Mouse (Mus musculus): ENCODE data around the gene Pik3r5. TPM values are rescaled to one million over a fixed set of nuclear protein-coding genes. Genes with fewer than 3 reads are reported as not detected.

The Pik3r5 gene
- polyA plus RNA-seq, 1 experiment from 2014 or later: 0.79 TPM

- Histone ChIP-seq H3K4me3 (no peak overlapping the region), H3K4me2 (no peak overlapping the region), H3K27me3 (0 out of 2 replicates have a peak, but pooled peaks cover 3% of the 10 kb centered on the region), H3K4me1 (0 out of 2 replicates have a peak, but pooled peaks cover 3% of the 10 kb centered on the region), H3K27ac (no peak overlapping the region), H3K9ac (no peak overlapping the region), H3K9me3 (no peaks in the 10 kb centered on the region), H3K36me3 (no peaks in the 10 kb centered on the region)
- no peak for ATAC-seq (ENCODE audit: insufficient number of reproducible peaks, insufficient read depth, low FRiP score, low TSS enrichment, low read depth)
- WGBS: 76% methylated on average over 6 of the region's 6 CpGs
Observed at GRCm38 (mm10) chr11:68474600-68474999, 42.7 kb downstream of the Pik3r5 start.

DNA sequence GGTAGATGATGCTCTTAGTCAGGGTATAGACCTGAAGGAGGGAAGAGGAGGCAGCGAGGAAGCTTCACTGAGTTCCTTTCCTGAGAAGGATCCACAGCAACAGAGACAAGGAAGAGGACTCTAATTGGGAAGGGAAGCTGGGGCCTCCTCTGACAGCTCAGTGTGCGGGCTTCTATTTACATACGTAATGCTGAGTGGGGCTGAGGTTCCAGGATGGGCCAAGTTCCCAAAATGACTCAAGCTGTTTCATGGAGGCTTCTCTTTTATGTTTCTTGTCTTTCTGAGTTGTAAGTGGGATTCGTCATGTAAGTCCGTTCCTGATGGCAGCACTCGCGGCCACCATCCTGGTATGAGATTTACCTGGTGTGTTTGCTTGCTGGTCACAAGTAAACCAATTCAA is 43.8 kb downstream of the Pik3r5 start:
- ATAC-seq (ENCODE audit: insufficient number of reproducible peaks, insufficient read depth, low FRiP score, low TSS enrichment, low read depth): no peak
- no peaks in the 10 kb centered on the region for H3K36me3 ChIP-seq
- H3K4me1 ChIP-seq: 0 out of 2 replicates have a peak, but pooled peaks cover 3% of the 10 kb centered on the region
- no peak overlapping the region for H3K27ac ChIP-seq
- H3K27me3 ChIP-seq: 0 out of 2 replicates have a peak, but pooled peaks cover 3% of the 10 kb centered on the region
- WGBS: 80% methylated on average over 7 of the region's 7 CpGs
- H3K4me3 ChIP-seq: no peak overlapping the region
- no peak overlapping the region for H3K4me2 ChIP-seq
- H3K9me3 ChIP-seq: no peaks in the 10 kb centered on the region
- H3K9ac ChIP-seq: no peak overlapping the region

GRCm38 (mm10) chr11:68477661-68478060 is 45.7 kb downstream of the Pik3r5 start:
- 78% methylated on average over 6 of the region's 6 CpGs for WGBS
- H3K27ac ChIP-seq: no peak overlapping the region
- H3K9ac ChIP-seq: no peak overlapping the region
- no peak for ATAC-seq (ENCODE audit: insufficient number of reproducible peaks, insufficient read depth, low FRiP score, low TSS enrichment, low read depth)
- 0 out of 2 replicates have a peak, but pooled peaks cover 3% of the 10 kb centered on the region for H3K4me1 ChIP-seq
- no peaks in the 10 kb centered on the region for H3K9me3 ChIP-seq
- H3K27me3 ChIP-seq: 0 out of 2 replicates have a peak, but pooled peaks cover 3% of the 10 kb centered on the region
- H3K36me3 ChIP-seq: no peaks in the 10 kb centered on the region
- no peak overlapping the region for H3K4me2 ChIP-seq
- no peak overlapping the region for H3K4me3 ChIP-seq

GRCm38 (mm10) chr11:68478574-68478981 is 46.7 kb downstream of the Pik3r5 start:
- 60% methylated on average over 3 of the region's 3 CpGs for WGBS
- no peaks in the 10 kb centered on the region for H3K9me3 ChIP-seq
- H3K4me3 ChIP-seq: no peak overlapping the region
- no peak overlapping the region for H3K9ac ChIP-seq
- H3K27ac ChIP-seq: no peak overlapping the region
- no peaks in the 10 kb centered on the region for H3K36me3 ChIP-seq
- ATAC-seq (ENCODE audit: insufficient number of reproducible peaks, insufficient read depth, low FRiP score, low TSS enrichment, low read depth): no peak
- H3K4me2 ChIP-seq: no peak overlapping the region
- 0 out of 2 replicates have a peak, but pooled peaks cover 3% of the 10 kb centered on the region for H3K4me1 ChIP-seq
- H3K27me3 ChIP-seq: 0 out of 2 replicates have a peak, but pooled peaks cover 2% of the 10 kb centered on the region

DNA sequence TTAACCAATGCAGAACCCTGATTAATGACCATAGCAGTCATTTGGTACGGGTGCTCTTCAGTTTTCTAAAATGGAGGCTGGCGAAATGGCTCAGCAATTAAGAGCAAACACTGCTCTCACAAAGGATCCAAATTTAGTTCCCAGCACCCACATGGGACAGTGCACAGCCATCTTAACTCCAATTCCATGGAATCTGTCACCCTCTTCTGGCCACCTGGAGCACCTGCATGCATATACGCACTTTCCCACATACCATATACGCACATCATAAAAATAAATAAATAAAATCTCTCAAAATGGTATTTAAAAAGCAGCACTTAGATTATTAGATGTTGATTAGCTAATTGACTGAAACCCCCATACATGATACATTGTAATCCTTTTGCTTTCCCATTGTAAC is 48.7 kb downstream of the Pik3r5 start:
- 0 out of 2 replicates have a peak, but pooled peaks cover 3% of the 10 kb centered on the region for H3K4me1 ChIP-seq
- H3K4me3 ChIP-seq: no peak overlapping the region
- WGBS: 95% methylated on average over 4 of the region's 4 CpGs
- no peaks in the 10 kb centered on the region for H3K36me3 ChIP-seq
- no peak overlapping the region for H3K9ac ChIP-seq
- H3K27me3 ChIP-seq: no peaks in the 10 kb centered on the region
- no peak for ATAC-seq (ENCODE audit: insufficient number of reproducible peaks, insufficient read depth, low FRiP score, low TSS enrichment, low read depth)
- H3K9me3 ChIP-seq: no peaks in the 10 kb centered on the region
- no peak overlapping the region for H3K27ac ChIP-seq
- H3K4me2 ChIP-seq: no peak overlapping the region

- Histone ChIP-seq H3K27ac (no peak overlapping the region), H3K27me3 (no peaks in the 10 kb centered on the region)
- ATAC-seq (ENCODE audit: insufficient number of reproducible peaks, insufficient read depth, low FRiP score, low TSS enrichment, low read depth): no peak
Observed at GRCm38 (mm10) chr11:68482001-68482400, 50.1 kb downstream of the Pik3r5 start.

GRCm38 (mm10) chr11:68483213-68483612 is 51.3 kb downstream of the Pik3r5 start:
- Histone ChIP-seq H3K4me1 (0 out of 2 replicates have a peak, but pooled peaks cover 3% of the 10 kb centered on the region), H3K36me3 (no peaks in the 10 kb centered on the region), H3K27me3 (no peaks in the 10 kb centered on the region), H3K9ac (no peak overlapping the region), H3K4me2 (no peak overlapping the region), H3K4me3 (no peak overlapping the region), H3K9me3 (no peaks in the 10 kb centered on the region), H3K27ac (no peak overlapping the region)
- ATAC-seq (ENCODE audit: insufficient number of reproducible peaks, insufficient read depth, low FRiP score, low TSS enrichment, low read depth): no peak
- 71% methylated on average over 6 of the region's 6 CpGs for WGBS

More at GRCm38 (mm10) chr11:68482001-68482400, 50.1 kb downstream of the Pik3r5 start:
- Histone ChIP-seq H3K4me3 (no peak overlapping the region), H3K9me3 (no peaks in the 10 kb centered on the region), H3K4me1 (0 out of 2 replicates have a peak, but pooled peaks cover 3% of the 10 kb centered on the region), H3K4me2 (no peak overlapping the region), H3K9ac (no peak overlapping the region), H3K36me3 (no peaks in the 10 kb centered on the region)

GRCm38 (mm10) chr11:68484431-68484830 is 52.5 kb downstream of the Pik3r5 start:
- H3K27me3 ChIP-seq: no peaks in the 10 kb centered on the region
- no peak overlapping the region for H3K4me2 ChIP-seq
- ATAC-seq (ENCODE audit: insufficient number of reproducible peaks, insufficient read depth, low FRiP score, low TSS enrichment, low read depth): no peak
- WGBS: 70% methylated on average over 3 of the region's 3 CpGs
- H3K4me3 ChIP-seq: no peak overlapping the region
- H3K27ac ChIP-seq: no peak overlapping the region
- no peaks in the 10 kb centered on the region for H3K9me3 ChIP-seq
- no peak overlapping the region for H3K9ac ChIP-seq
- H3K36me3 ChIP-seq: no peaks in the 10 kb centered on the region
- H3K4me1 ChIP-seq: no peaks in the 10 kb centered on the region

GRCm38 (mm10) chr11:68485206-68485942 is 53.5 kb downstream of the Pik3r5 start:
- Histone ChIP-seq H3K9me3 (no peaks in the 10 kb centered on the region), H3K27ac (no peak overlapping the region), H3K27me3 (no peaks in the 10 kb centered on the region), H3K4me2 (no peak overlapping the region), H3K9ac (no peak overlapping the region), H3K4me3 (no peak overlapping the region), H3K36me3 (no peaks in the 10 kb centered on the region), H3K4me1 (no peaks in the 10 kb centered on the region)
- WGBS: 30% methylated on average over 8 of the region's 8 CpGs
- no peak for ATAC-seq (ENCODE audit: insufficient number of reproducible peaks, insufficient read depth, low FRiP score, low TSS enrichment, low read depth)

DNA sequence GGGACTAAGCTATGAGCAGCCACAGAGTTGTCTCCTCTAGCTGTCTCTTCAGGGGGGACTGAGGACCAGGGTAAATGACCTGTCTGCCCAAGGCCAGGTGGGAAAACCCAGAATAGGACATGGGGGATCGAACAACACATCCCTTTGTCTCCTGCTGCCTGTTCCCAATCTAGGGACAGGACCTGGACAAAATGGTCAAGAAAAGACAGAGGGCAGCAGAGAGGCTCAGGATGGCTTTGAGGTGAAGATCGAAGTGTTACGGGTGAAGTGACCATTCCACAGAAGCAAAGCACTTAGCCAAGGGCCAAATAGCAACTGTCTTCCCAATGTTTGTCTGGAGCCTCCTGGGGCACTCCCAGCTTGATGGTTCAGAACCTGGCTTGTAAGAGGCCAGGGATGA is 54.2 kb downstream of the Pik3r5 start:
- 84% methylated on average over 3 of the region's 3 CpGs for WGBS
- no peaks in the 10 kb centered on the region for H3K4me1 ChIP-seq
- H3K4me2 ChIP-seq: no peak overlapping the region
- H3K36me3 ChIP-seq: no peaks in the 10 kb centered on the region
- no peak overlapping the region for H3K27ac ChIP-seq
- no peak for ATAC-seq (ENCODE audit: insufficient number of reproducible peaks, insufficient read depth, low FRiP score, low TSS enrichment, low read depth)
- H3K9ac ChIP-seq: no peak overlapping the region
- H3K9me3 ChIP-seq: no peaks in the 10 kb centered on the region
- no peaks in the 10 kb centered on the region for H3K27me3 ChIP-seq
- no peak overlapping the region for H3K4me3 ChIP-seq

GRCm38 (mm10) chr11:68487720-68488119 is 55.8 kb downstream of the Pik3r5 start:
- Histone ChIP-seq H3K27ac (no peak overlapping the region), H3K27me3 (no peaks in the 10 kb centered on the region), H3K9ac (no peak overlapping the region), H3K4me3 (no peak overlapping the region), H3K4me1 (peaks cover 8% of the 10 kb centered on the region), H3K4me2 (no peak overlapping the region), H3K9me3 (no peaks in the 10 kb centered on the region), H3K36me3 (no peaks in the 10 kb centered on the region)
- 89% methylated on average over 10 of the region's 10 CpGs for WGBS
- ATAC-seq (ENCODE audit: insufficient number of reproducible peaks, insufficient read depth, low FRiP score, low TSS enrichment, low read depth): no peak

DNA sequence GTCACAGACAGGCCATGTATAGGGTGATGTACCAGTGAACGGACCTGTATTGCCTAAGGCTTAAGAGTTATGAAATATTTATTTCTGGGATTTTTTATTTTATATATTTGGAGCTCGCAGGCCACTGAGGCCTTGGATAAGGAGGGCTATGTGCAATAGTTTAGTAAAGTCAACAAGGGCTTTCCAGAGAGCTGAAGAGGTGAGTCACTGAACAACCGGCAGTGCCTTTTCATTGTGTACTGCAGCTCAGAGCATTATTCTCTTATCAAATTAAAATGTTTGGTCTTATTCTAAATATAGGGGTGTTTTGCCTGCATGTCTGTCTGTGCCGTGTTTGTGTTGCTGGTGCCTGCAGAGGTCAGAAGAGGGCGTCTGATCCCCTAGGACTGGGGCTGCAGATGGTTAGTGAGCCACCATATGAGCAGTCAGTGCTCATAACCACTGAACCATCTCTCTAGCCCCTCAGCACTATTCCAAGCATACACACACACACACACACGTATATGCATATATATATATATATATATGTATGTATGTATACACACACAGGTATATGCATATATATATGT is 56.4 kb downstream of the Pik3r5 start:
- H3K36me3 ChIP-seq: no peaks in the 10 kb centered on the region
- H3K9me3 ChIP-seq: no peaks in the 10 kb centered on the region
- WGBS: 58% methylated on average over 6 of the region's 6 CpGs
- H3K4me2 ChIP-seq: no peak overlapping the region
- peaks cover 8% of the 10 kb centered on the region for H3K4me1 ChIP-seq
- no peak overlapping the region for H3K4me3 ChIP-seq
- H3K27me3 ChIP-seq: no peaks in the 10 kb centered on the region
- ATAC-seq (ENCODE audit: insufficient number of reproducible peaks, insufficient read depth, low FRiP score, low TSS enrichment, low read depth): no peak
- no peak overlapping the region for H3K9ac ChIP-seq
- H3K27ac ChIP-seq: no peak overlapping the region

Data from embryonic facial prominence, embryonic 13.5 days (tissue).